Mouse (Mus musculus) right cerebral cortex, postnatal 10 days (tissue): ENCODE measurements around the gene Cln5.

Source experiments
- DNase-seq, 2 experiments: peaks; one replicate each; pipeline ENCODE4 v3.0.0; 2021; ENCODE audit warnings: low spot score in 2 of 2

The Cln5 gene

GRCm38 (mm10) chr14:103112606-103113363 is 42.8 kb downstream of the Cln5 start:
- DNase-seq = no peak

- no peak for DNase-seq
Observed at GRCm38 (mm10) chr14:103114994-103115670, 45.1 kb downstream of the Cln5 start.

- DNase-seq = no peak
Observed at GRCm38 (mm10) chr14:103125756-103126155, 55.7 kb downstream of the Cln5 start.
